Mouse (Mus musculus): ENCODE results near the gene Ncoa1.
A peak's percentile ranks its signal among the peaks of the same experiment; 100 is the strongest.
"Not testable (repeated sequence)": the region's sequence is repeated elsewhere in the genome, so short reads cannot be mapped to it uniquely, and the experiment has no call there.

Ncoa1 gene

GRCm38 (mm10) chr12:4313824-4314223 lies 163.2 kb downstream of the Ncoa1 start:
- no peak for DNase-seq (ENCODE audit: low spot score in 2 of 2)

GRCm38 (mm10) chr12:4306712-4307313 lies 170.2 kb downstream of the Ncoa1 start:
- DNase-seq (ENCODE audit: low spot score in 2 of 2), result no peak

- DNase-seq (ENCODE audit: low spot score in 2 of 2), result no peak
Observed at GRCm38 (mm10) chr12:4299300-4299699, 177.7 kb downstream of the Ncoa1 start.

GRCm38 (mm10) chr12:4298626-4299025 lies 178.4 kb downstream of the Ncoa1 start:
- no peak for DNase-seq (ENCODE audit: low spot score in 2 of 2)

GRCm38 (mm10) chr12:4295881-4296280 lies 181.1 kb downstream of the Ncoa1 start:
- DNase-seq (ENCODE audit: low spot score in 2 of 2), result peak in 1 of 2 experiments; percentile 3

GRCm38 (mm10) chr12:4295281-4295680 lies 181.7 kb downstream of the Ncoa1 start:
- DNase-seq (ENCODE audit: low spot score in 2 of 2), result no peak

GRCm38 (mm10) chr12:4293813-4294212 lies 183.2 kb downstream of the Ncoa1 start:
- no peak for DNase-seq (ENCODE audit: low spot score in 2 of 2)

- peak; percentile 34 to 63 for DNase-seq (ENCODE audit: low spot score in 2 of 2)
Observed at GRCm38 (mm10) chr12:4285186-4285585, 191.8 kb downstream of the Ncoa1 start.

GRCm38 (mm10) chr12:4279878-4280277 lies 197.1 kb downstream of the Ncoa1 start:
- no peak for DNase-seq (ENCODE audit: low spot score in 2 of 2)

GRCm38 (mm10) chr12:4278978-4279755 lies 197.8 kb downstream of the Ncoa1 start:
- no peak for DNase-seq (ENCODE audit: low spot score in 2 of 2)

- DNase-seq (ENCODE audit: low spot score in 2 of 2), result no peak
Observed at GRCm38 (mm10) chr12:4271078-4271477, 205.9 kb downstream of the Ncoa1 start.

GRCm38 (mm10) chr12:4267765-4268164 lies 209.2 kb downstream of the Ncoa1 start:
- no peak for DNase-seq (ENCODE audit: low spot score in 2 of 2)

GRCm38 (mm10) chr12:4252742-4253655 lies 224.0 kb downstream of the Ncoa1 start:
- DNase-seq (ENCODE audit: low spot score in 2 of 2), result no peak

- no peak for DNase-seq (ENCODE audit: low spot score in 2 of 2)
Observed at GRCm38 (mm10) chr12:4249786-4250185, 227.2 kb downstream of the Ncoa1 start.

- DNase-seq (ENCODE audit: low spot score in 2 of 2), result no peak
Observed at GRCm38 (mm10) chr12:4245742-4246141, 231.2 kb downstream of the Ncoa1 start.

- no peak for DNase-seq (ENCODE audit: low spot score in 2 of 2)
Observed at GRCm38 (mm10) chr12:4243805-4244204, 233.2 kb downstream of the Ncoa1 start.

GRCm38 (mm10) chr12:4240281-4240680 lies 236.7 kb downstream of the Ncoa1 start:
- not testable (repeated sequence) for DNase-seq (ENCODE audit: low spot score in 2 of 2)

GRCm38 (mm10) chr12:4237481-4237880 lies 239.5 kb downstream of the Ncoa1 start:
- DNase-seq (ENCODE audit: low spot score in 2 of 2), result no peak

- peak; percentile 97 to 99 for DNase-seq (ENCODE audit: low spot score in 2 of 2)
Observed at GRCm38 (mm10) chr12:4233572-4234508, 243.1 kb downstream of the Ncoa1 start, which contains the start of the genes Ptrhd1 and Cenpo. Gene Ptrhd1 (plus strand): TSS chr12:4234027. Gene Cenpo (minus strand): TSS chr12:4234294.

GRCm38 (mm10) chr12:4232777-4233176 lies 244.2 kb downstream of the Ncoa1 start:
- no peak for DNase-seq (ENCODE audit: low spot score in 2 of 2)

GRCm38 (mm10) chr12:4230156-4230555 lies 246.8 kb downstream of the Ncoa1 start:
- no peak for DNase-seq (ENCODE audit: low spot score in 2 of 2)
